Mouse (Mus musculus): ENCODE measurements at regions not wholly inside any gene's neighbourhood (a gene's known extent, or its start where the extent isn't known, plus 50 kb on each side); places are given as distances from the start of the nearest gene placed in this dataset.

DNA sequence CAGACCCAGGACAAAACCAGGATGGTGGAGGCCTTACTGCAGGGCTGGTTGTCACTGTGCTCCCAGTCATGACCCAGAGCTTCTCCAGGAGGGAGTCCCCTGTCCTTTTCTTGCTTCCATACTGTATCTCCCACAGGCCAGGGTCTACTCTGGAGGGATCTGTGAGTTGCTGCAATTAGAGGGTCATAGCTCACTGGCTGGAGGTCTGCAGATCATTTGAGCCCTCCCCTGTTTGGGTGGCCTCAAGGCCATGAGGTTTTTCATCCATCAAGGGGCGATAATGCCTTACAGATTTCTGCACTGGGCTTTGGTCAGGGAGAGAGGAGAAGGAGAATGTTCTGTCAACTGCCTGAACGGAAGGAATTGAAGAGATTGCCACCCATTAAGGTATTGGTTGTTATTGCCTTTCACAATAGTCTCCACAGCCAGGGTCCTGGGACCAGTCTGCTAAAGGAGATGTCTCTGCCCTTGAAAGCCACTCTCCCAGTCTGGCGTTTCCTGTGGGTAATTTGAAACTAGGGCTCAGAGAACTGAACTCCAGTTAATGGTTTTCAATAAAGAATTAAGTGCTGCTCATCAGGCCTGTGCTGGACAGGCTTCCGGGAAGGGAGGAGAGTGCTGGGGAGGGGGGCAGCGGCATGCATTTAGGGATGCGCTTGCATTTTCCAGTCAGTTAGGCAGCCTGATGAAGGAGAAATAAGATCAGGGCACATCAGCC lies 147.4 kb downstream of the Dmrta2 start:
- no peak for TF ChIP-seq POLR2A (IDR thresholded peaks at IDR 0.05; ENCODE audit: insufficient read length, low read depth)
- TF ChIP-seq E2F4 (IDR thresholded peaks at IDR 0.05; ENCODE audit: insufficient read depth): no peak
- no peak for TF ChIP-seq CEBPB (IDR thresholded peaks at IDR 0.05; ENCODE audit: insufficient read depth, poor library complexity, severe bottlenecking)
- TF ChIP-seq TCF12 (IDR thresholded peaks at IDR 0.05; ENCODE audit: insufficient read depth, poor library complexity, severe bottlenecking): no peak
- no peak for TF ChIP-seq USF1 (IDR thresholded peaks at IDR 0.05; ENCODE audit: low read depth)
- no peak for TF ChIP-seq MYOD1 (IDR thresholded peaks at IDR 0.05; ENCODE audit: control insufficient read depth in 1 of 3, insufficient read length in 2 of 3, low read depth in 2 of 3)
